Comparison of ENCODE assay signal across 1 mouse cellular context in genomic region chr7:45401521-45402085, GRCm38 (mm10).
TF ChIP-seq lines count a peak whose summit lies in the region.

No protein-coding gene starts in this region.

TF ChIP-seq in ES-E14, 5 proteins besides CTCF, POLR2A, EP300 and RAD21:
- TF ChIP-seq ZNF384 (IDR thresholded peaks at IDR 0.05; ENCODE audit: low read depth, low read length) (no peak), HCFC1 (IDR thresholded peaks at IDR 0.05; ENCODE audit: borderline replicate concordance, insufficient read depth, low read length) (no peak), MAFK (IDR thresholded peaks at IDR 0.05; ENCODE audit: insufficient read depth, low read depth, low read length) (no peak), CHD2 (IDR thresholded peaks at IDR 0.05; ENCODE audit: low read depth, low read length) (no peak), ZC3H11A (IDR thresholded peaks at IDR 0.05; ENCODE audit: borderline replicate concordance, low read depth, low read length) (no peak)
TF ChIP-seq in ES-E14: peak in this region for 0.
